Mouse (Mus musculus): ENCODE results near the gene Cpvl.

DNA sequence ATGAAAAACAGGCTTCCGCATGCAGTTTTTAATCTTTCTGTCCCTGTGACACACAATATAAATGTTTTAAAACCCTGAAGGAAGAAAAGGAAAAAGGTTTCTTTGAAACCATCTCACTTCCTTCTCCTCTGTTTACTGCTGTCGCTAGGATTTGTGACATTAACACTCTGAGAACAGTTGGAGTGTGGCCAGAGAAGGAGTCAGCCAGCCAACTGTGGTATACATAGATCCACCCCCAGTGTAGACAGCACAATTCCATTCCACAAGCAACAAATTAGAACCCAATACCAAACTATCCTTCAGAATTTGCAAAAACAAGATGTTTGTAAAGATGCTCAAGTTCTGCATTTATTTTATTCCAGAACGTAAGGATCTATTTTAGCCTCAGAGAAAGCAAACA is 6.7 kb downstream of the Cpvl start:
- TF ChIP-seq CTCF (IDR thresholded peaks at IDR 0.05; ENCODE audit: low read depth, low read length) (no peak), POLR2A (IDR thresholded peaks at IDR 0.05; ENCODE audit: extremely low read depth, insufficient read depth, low read length) (no peak)
